Mouse (Mus musculus): ENCODE results near the gene Pex14.

Pex14 gene

DNA sequence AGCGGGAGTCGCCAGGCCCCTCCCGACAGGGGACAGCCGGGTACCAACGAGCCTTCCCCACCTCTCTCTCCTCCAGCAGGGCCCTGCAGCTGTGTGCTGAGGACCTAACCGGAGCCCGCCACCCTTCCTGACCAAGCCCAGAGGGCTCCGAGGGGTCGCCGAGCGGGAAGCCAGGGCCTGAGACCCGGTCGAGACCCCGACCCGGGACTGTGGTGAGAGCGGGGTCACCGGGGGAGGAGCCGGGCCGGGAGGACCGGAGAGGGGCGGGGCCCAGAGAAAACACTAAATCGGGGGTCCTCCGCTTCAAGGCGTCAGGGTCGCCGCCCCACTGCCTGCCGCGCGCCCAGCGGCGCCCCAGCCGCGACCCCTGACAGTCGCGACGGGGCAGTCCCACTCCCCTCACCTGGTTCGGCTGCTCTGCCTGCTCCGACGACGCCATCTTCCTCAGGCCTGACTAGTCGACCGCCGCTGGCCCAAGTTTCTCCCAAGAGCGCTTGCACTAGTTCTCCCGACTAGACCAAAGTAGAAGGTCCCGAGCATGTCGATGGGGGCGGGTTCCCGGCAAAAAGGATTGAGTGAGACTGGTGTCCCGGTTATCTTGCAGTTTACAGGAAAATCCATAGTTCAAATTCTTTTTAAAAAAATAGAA lies at the start of gene Pex14:
Gene Pex14 (minus strand): TSS at position 508 of the 649 bp plus-strand sequence.
- DNase-seq, result peak; percentile 90

DNA sequence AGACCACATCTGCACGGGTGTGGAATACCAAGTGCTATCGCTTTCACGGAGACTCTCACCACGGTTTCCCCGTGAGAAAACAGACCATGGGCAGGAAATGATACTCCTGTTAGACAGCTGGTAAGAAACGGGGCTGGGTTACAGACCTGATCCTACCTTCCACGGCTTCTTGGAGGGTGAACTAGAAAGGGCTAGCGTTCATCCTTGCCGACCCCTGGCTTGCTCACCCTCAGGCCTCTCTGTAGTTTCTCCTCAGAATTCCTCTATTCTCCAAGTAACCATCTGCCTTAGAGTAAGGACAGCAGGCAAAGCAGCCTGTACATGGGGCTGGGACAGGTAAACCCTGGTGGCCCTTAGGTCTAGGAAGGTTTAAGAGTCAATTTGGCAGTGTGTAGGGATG lies 49.5 kb upstream of the Pex14 start:
- DNase-seq, result no peak

DNA sequence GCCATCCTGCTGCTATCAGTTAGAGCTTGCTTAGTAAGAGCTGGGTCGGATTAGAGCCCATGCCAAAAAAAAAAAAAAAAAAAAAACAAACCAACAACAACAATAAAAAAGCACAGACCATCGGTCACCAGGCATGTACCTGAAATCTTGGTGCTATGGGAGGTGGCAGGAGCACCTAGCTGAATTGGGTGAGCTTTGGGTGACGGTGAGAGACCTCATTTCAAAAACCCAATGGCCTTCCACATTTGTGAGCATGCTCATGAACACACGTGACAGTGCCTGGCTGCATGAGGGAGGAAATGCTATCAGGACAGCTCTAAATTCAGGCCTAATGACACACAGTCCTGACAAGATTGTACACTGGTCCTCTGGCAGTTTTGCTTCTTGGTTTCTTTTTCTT lies 48.4 kb upstream of the Pex14 start:
- no peak for DNase-seq

DNA sequence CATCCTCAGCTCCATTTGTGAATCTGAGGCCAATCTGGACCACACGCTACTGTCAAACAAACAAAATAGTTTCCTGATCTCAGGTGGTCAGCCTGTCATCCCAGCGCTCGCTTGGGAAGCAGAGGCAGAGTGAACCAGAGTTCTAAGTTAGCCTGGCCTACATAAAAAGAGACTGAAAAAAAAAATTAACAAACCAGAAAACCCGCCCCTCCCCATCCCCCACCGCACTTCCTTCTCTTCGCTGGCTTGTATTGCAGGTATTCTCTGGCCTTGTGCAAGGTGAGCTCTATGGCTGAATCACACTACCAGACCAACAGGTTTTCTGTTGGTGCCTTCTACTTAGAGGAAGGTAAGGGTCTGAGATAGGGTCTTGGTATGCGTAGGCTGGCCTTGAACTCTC lies 47.9 kb upstream of the Pex14 start:
- no peak for DNase-seq

DNA sequence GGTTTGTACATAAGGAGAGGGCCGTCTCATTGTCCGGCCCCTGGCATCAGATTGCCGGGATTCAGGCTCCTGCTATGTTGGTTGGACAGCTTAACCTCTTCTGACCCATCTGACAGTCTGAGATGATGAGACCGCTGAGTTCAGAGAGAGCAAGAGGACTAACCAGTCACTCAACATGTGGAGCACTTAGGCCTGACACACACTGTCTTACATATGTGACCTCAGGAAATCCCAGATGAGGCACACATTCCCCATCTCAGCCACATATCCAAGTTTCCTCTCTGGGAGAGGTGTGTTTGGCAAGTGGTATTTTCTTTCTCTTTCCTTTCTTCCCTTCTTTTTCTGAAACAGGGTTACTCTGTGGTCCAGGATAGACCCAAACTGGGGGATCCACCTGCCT lies 45.5 kb upstream of the Pex14 start:
- DNase-seq, result no peak

DNA sequence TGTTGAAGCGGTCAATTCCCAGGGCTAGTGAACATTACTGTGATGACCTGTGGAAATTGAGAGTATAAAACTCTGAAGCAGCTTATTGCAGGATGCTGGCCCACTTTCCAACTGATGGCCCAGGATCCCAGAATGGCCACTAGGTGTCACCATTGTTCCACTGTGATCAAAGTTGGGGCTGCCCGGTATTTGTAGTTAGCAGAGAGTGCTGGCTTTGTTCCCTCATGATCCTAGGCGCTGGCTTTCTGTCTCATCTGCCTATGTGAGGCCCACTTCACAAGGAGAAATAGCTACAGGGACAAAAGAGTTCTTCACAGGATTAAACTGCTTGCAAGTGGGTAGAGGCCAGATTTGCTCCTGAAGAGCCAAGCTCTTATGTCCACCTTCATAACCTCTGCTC lies 44.8 kb upstream of the Pex14 start:
- peak; percentile 77 for DNase-seq

DNA sequence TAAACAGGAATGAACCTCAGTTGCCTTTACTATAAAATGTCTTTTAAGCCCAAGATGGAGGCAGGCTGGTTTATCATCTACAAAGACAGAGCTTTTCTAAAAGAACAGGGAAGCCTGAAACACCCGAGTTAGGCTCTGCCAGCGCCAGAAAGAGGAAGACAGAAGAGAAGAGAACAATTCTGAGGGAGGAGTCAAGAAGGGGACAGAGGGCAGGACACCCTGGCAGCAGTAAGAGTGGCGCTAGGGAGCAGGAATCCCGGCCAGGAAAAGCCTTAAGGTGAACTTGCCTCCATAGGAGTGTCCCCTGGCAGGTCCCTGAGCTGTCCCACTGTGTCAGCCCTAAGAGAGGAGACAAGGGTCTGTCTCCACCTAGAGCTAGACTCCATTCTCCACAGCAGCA lies 43.9 kb upstream of the Pex14 start:
- DNase-seq, result no peak

DNA sequence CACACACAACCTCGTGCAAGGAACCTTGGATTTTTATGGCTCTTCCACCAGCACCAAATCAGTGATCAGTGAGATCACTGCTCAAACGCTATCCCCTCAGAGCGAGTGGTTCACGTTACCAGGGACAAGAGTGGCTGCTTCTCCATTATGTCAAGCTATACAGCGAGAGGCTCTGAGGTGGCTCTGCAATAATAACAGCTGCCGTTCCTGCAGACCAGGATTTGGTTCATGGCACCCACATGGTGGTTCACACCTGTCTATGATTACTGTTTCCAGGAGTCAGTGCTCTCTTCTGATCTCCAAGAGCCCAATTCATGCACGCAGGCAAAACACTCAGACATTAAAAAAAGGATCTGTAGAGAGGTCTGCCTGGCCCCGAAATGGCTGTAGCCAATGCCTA lies 38.8 kb upstream of the Pex14 start:
- DNase-seq, result no peak

DNA sequence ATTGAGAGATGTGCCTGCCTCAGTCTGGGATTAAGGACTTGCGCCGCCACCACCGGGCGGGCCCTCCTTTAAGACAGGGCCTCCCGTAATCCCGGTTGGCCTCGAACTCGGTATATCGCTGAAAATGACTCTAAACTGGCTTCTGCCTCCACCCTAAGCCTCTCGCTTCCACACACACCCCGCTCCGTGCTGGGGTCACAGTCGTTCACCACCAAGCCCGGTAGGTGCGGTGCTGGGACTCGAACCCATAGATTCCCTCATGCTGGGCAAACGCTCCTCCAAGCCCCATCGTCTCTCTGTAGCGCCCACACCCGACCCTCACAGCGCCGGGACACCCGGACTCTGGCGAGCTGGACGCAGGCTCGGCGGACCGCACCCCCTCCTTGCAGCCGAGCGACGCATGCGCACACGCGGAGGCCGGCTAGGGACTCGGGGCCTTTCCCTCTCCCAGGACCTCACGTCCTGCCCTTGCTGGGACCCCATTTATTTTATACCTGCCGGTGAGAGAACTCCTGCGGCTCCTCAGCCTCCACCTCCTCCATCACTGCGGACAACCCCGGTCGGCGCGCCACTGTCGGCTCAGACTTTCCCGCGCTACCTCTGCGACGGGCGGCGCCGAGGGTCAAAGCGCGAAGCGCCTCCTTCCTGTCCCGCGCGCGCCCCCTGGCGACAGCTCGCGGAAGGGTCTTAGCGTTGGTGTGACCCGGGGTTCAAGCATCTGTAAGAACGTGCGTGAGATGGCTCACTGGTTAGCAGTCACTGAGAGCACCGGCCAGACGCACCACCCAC lies 37.5 kb upstream of the Pex14 start, which contains the start of gene Cenps:
Gene Cenps (minus strand): TSS at position 648 of the 789 bp plus-strand sequence.
- DNase-seq, result peak; percentile 93

DNA sequence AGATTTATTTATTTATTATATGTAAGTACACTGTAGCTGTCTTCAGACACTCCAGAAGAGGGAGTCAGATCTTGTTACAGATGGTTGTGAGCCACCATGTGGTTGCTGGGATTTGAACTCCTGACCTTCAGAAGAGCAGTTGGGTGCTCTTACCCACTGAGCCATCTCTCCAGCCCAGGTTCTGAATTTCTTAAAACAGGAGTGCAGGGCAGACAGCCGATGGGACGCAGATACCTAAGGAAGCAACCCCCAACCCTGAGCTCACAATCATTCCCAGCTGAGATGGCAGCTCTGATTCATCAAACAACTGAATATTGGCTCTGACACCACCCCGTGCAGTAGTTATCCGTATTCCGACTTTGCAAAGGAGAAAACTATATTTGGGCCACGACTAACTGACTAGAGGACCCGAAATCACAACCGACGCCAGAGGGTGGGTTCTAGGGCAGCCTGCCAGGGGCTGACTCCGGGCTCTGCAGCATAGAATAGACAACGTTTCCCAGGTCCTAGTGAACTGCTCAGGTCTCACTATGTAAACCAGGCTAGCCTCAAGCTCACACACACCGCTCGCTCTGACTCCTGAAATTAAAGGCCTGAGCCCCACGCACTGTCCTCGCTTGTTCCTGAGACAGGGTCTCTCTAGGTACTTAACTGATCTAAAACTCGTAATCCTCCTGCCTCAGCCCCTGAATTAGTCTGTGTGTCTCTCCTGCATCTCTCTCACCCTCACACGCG lies 36.6 kb upstream of the Pex14 start:
- no peak for DNase-seq

DNA sequence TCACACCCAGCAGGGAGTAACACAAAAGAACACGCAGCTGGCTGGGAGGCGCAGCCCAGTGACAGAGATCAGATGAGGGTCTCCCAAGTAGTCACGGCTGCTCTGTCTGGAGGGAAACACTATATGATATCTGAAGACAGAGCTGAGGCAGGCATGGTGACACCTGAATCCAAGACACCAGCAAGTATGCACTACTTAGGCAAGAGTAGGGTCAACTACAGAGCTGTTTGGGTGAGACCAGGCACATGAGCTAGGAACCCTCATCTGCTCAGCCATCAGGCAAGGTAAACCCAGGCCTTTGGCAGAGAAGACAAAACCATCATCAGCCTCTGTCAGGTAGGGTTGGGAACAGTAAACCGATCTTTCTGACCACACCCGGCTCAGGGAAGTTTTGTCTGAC lies 33.7 kb upstream of the Pex14 start:
- DNase-seq, result no peak

DNA sequence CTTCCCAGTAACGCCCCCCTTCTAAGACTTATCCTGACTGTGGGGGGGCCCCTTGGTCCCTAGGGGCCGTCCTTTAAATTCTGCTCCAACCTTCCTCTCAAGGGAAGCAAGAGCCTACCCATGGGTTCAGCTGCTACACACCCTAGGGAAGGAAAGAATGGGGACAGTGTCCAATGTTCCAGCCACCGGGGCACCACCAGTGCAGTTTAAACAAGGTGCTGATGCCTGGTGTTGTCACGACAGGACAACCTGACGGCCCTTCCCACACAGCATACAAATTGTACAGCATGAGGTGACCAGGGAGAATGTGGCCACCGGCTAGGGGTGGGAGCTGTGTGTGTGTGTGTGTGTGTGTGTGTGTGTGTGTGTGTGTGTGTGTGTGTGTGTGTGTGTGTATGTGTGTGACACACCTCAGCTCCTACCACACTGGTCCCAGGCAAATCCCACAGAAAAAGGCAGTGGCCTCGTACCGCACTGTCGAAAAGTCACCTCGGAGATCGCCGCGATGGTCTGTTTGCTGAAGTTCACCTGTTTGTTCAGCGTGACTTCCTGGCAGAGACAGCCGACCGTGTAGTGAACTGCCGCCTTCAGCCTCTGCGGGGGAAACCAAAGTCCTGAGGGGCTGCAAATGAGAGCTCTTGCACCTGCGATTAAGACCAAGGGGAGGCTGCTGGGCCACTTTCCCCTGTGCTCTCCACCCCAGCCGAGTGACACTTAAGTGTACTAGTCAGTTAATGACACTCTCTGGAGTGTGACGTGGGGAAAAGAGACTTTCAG lies 32.3 kb upstream of the Pex14 start:
- peak; percentile 30 for DNase-seq

DNA sequence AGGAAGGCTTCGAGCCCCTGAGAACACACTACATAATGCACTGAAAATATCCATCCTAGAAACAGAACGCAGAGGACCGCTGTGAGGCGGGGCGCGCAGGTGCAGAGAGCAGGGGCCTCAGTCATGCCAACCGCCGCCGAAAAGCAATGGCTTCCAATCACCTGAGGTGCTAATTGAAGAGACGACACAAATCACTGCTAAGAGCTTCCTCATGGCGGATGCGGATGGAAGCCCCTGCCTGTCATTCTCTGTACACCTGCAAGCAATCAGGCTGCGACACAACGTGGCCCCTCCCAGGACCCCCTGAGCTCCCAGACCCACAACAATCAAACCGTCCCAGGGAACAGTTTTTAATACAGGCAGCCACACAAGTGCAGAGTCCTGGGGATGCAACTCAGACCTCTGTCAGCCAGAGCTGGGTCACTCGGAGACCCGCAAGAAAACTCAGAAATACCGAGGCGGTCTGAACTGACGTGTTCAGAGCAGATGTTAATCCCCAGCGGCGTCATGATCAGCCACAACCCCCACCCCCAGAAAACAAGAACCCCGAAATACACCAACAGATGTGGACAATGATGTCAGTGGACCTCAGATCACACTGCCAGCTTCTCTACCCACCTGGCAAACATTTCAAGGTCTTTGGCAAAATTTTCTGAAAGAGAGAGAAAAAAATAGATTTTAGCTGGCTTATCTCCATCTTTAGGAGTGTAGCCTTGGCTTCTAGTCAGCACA lies 31.5 kb upstream of the Pex14 start:
- DNase-seq, result no peak

DNA sequence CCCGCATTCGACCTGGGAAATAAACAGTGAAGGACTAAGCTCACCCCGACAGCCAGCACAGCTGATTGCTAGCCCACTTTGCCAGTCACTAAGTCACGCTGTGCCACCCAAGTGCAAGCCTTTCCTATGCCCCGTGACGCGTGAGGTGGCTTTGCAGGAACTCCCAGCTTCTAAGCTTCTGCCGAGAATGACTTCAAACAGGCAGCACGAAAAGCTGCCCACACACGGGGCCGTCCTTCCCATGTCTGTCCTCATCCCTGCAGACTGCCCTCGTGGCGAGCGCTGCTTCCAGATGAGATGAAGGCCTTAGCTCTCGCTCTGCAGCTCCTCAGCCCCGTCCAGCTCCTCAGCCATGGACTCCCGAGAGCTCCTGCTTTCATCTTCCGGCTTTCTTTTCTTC lies 28.8 kb upstream of the Pex14 start:
- no peak for DNase-seq

DNA sequence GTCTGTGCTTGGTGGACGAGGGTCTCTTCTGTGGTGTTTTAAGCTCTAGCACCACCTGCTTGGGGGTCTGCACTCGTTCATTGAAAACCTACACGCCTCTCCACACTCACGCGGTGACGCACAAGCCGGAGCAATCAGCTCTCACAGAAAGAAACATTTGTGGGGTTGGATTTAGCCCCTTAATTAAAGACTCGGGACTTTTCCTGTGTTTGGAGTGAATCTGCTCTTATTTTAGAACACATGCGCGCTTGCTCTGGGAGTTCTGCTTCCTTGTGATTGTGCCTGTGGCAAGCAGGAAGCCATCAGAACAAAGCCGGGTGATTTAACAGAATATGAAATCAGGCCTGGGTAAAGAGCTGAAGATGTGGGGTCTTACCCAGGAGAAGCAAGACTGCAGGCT lies 27.0 kb upstream of the Pex14 start, which contains the start of gene Cort:
Gene Cort (minus strand): TSS at position 101 of the 400 bp plus-strand sequence.
- no peak for DNase-seq

DNA sequence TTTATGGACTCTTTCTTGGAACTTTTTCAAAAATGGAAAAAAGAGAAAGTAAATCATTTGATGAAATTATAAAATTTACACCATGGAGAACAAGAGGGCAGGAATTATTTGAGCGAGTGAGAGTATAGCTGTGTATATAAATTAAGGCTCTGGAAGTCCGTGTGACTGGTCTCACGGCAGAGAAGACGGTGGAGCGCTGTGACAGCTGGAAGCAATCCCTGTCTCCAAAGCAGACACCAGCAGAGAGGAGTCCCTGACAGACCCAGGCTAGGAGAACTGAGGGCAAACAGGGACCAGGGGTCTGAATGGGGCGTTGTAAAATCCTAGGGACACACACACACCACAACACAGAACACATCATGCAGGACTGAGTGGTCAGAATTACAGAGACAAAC lies 26.4 kb upstream of the Pex14 start:
- no peak for DNase-seq

DNA sequence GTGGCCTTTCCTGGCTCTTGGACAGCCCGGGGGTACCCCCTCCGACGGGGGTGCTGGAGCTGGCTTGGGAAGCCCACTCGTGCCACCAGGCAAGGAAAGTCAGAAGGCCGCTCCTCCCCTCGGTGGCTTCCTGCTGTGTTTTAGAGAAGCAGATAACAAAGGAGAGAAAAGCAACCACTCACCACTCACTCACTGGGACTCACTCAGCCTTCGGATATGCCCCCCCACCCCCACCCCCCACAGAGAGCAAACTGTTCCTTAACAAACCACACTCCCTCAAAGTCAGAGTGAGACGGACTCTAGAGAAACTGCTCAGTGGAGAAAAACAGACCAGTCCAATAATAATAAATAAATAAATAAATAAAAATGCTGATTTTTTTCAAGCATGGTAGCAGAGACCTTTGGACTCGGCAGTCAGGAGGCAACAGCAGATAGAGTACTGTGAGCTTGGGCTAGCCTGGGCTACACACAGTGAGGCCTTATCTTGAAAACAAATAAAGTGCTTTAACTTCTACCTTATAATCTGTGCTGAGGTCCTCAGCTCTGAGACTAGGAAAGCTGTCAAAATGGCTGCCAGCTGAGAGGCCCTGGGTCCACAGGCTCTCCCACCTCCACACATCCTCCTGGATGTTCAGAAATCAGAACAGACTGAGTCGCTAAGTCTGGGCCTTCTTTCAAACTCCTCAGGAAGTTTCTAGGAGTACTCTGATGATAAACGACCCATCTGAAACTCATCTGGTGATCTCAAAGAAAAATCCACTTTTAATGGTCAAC lies 25.9 kb upstream of the Pex14 start:
- no peak for DNase-seq

DNA sequence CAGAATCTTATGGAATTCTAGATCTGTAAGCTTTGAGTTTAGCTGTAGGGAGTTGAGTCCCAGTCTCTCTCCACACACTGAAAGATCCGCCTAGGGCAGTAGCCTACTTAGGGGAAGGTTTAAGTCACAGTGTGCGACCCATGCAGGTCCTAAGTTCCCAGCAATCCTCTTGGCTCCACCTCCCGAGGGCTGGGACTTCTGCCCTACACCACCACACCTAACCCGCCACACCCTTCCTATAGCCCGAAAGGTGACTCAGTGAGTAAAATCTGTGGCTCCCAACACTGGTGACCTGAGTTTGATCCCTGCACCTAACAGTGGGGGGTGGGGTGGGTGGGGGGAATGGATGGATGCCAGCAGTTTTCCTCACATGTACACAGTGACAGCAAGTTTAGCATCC lies 23.8 kb upstream of the Pex14 start:
- no peak for DNase-seq

DNA sequence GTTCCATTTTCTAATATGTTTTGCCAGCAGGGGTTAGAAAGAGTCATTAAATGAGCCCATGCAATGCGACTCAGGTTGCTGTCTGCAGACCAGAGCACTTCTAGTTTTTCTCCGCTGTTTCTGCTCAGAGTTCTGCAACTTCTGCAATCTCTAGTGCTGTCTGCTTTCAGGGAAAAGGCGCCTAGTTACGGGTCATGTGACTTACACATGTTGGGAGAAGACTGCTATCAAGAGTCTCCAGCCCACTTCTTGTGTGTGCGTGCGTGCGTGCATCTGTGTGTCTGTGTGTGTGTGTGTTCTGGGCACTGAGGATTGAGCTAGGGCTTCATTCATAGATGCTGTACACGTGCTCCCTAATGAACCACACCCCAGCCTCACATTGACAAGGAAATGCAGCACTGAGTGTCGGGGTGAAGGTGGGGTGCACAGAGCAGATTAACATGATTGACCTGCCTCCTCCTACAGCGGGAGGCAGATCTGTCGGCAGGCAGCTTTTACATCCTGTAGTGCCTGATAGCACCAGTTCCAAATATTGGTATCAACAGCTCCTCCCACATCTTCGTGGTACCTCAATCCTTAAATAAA lies 20.4 kb upstream of the Pex14 start:
- DNase-seq, result peak; percentile 23

DNA sequence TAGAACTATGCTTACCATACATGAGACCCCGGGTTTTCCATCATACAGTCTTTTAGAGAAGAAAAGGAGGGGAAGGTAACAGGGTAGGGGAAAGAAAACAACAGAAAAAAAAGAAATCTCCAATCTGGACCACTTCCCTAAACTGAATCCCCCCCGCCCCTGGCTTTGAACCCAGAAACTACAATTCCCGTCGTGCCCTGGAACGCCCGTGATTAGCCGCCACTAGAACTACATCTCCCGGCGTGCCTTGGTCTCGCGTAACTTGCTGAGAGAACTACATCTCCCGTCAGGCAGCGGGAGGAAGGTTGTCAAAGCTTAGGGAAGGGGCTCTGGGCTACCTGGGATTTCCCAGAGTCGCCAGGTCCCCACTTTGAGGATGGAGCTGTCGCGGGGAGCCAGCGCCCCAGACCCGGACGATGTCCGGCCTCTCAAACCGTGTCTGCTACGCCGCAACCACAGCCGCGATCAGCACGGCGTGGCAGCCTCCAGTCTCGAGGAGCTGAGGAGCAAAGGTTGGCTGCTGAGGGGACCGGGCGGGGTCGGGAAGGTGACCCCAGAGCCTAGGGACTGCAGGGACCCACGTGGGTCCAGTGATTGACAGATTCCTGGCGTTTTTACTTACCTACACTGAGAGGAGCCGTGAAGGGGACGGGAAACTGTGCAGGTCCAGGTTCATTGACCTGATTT lies 4.3 kb upstream of the Pex14 start, which contains the start of gene Dffa:
Gene Dffa (plus strand): TSS at position 272 of the 687 bp plus-strand sequence.
- peak; percentile 85 for DNase-seq
